Mouse (Mus musculus) layer of hippocampus, adult 9-11 months (tissue): ENCODE measurements around the gene Hspb7.

Experiments
- DNase-seq: peaks from one replicate; pipeline ENCODE4 v3.0.0; 2022

Hspb7 gene

DNA sequence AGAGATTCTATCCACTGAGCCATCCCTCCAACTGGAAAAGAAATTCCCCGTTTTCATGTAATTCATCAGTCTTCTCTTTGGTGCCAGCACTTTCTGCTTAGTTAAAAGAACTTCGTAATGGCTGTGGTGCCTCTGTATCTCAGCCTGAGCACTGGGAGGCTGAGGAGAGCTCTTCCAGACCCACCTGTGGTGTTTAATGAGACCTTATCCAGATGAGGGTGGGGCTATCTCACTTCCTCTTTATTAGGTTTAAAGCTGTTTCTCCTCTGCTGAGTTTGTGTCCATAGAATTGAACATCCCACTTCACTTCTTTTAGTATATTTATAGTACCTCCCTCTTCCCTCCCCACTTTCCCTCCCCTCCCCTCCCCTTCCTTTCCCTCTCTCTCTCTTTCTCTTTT lies 30.7 kb downstream of the Hspb7 start:
- DNase-seq: no peak

GRCm38 (mm10) chr4:141451916-141452450 lies 31.4 kb downstream of the Hspb7 start:
- no peak for DNase-seq

DNA sequence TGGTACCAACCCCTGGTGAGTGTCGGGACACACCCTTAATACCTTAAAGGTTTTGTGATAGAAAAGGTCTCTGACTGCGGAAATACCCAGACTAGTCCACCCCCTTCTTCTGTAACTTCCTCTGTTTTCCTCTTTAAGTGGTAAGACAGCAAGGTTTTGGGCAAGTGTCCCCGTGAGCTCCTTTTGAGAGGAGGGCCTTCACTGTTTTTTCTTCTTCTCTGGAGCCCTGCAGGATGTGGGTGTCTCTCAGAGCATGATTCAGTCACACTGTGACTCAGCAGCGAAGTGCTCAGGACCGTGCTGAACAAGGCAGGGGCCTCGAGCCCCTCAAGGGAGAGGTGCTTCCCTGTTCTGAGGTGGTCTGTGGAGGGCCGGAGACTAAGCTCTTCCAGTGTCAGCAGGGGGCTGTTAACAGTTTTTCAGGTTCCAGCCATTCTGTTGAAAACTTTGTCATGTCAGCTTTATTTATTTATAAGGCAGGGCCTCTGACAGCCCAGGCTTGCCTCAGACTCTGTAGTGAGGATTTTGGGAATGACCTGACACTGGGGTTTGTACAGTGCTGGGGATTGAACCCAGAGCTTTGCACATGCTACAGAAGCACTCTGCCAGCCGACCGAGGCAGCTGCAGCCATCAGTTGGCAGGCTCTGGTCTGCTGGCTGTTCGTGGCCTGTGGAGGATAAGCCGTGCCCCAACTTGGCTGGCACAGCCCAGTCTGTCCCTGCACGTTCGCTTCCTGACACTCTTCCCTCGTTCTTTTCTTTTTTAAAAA lies 34.2 kb downstream of the Hspb7 start:
- no peak for DNase-seq

DNA sequence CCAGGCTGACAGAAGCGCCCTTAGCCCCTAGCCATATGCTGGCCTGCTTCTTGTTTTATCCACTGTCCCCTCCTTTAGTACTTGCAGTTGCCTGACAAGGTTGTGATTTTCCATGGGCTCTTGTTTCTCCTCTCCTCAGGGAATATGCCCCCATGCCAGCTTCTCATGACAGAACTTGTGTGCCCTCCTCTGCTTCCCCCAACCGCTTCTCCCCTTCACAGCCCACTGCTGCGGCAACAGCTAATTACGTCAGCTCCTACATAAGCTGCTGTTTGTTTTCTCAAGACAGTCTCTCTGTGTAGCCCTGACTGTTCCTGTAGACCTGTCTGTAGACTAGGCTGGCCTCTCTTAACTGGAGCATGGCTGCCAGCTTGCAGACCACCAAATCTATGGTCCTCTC lies 34.9 kb downstream of the Hspb7 start:
- DNase-seq: no peak

DNA sequence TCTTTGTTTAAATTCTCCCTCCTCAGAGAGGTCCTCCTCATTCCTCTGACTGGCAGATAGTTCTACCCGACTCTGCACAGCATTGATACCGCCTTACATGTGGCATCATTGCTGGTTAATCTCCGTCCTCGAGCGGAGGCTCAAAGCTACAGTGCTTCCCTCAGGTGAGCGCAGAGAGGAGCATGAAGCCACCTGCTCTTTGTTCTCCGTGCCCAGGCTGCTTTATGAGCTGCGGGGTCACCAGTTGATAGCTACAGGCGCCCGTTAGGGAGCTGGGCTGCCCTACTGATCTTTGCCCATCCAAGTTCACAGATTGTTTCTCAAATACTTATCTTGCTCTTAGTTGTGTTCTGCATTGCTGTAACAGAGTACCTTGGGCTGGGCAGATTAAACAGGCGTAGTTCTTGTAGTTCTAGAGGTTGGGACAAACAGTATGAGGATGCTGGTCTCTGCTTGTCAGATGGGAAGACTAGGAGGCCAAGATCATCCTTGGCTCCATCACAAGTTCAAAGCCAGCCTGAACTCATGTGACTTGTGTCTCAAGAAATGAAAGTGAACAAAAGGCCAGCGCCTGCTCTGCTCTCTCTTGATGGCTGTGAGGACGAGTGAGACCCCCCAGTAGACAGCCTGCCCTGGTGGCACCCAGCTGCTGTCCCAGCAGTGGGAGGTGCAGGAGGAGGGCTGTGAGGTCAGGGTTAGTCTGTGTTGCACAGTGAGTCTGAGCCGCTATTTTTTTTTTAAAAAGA lies 35.8 kb downstream of the Hspb7 start:
- DNase-seq: no peak

- no peak for DNase-seq
These were observed 37.7 kb downstream of the Hspb7 start for GRCm38 (mm10) chr4:141458236-141458635.

- DNase-seq: no peak
These were observed 38.3 kb downstream of the Hspb7 start for GRCm38 (mm10) chr4:141458888-141459287.

- DNase-seq: no peak
These were observed 39.2 kb downstream of the Hspb7 start for GRCm38 (mm10) chr4:141459766-141460165.

GRCm38 (mm10) chr4:141460481-141460880 lies 39.9 kb downstream of the Hspb7 start:
- DNase-seq: no peak

DNA sequence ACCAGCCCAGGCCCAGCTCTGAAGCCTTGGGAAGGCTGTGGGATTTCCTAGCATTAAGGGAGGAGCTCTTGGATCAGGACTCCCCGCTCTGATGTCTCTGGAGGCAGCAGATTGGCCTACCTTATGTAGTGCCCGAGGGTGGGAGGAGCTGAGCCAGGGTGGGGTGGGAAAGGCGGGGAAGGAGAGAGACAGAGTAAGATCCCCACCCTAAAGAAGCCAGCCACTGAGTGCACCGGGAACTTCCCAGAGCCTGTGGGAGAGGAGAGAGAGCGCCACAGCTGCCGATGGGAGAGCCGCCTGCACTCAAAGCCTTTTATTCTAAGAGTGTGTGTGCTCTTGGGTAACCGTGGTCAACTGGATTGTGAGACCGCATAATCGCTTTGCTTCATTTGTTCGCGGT lies 40.5 kb downstream of the Hspb7 start:
- DNase-seq: no peak

DNA sequence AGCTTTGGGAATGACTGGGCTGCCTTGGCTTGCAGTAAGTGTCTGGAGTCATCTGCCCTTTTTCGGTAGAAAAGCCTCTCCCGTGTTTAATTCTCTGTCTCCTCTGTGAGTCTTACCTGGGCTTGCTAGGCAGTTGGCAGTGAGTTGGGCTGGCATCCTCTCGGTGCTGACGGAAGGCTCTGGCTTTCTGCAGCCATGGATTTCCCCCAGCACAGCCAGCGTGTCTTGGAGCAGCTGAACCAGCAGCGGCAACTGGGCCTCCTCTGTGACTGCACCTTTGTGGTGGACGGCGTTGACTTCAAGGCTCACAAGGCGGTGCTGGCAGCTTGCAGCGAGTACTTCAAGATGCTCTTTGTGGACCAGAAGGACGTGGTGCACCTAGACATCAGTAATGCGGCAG lies 41.0 kb downstream of the Hspb7 start:
- DNase-seq: no peak

DNA sequence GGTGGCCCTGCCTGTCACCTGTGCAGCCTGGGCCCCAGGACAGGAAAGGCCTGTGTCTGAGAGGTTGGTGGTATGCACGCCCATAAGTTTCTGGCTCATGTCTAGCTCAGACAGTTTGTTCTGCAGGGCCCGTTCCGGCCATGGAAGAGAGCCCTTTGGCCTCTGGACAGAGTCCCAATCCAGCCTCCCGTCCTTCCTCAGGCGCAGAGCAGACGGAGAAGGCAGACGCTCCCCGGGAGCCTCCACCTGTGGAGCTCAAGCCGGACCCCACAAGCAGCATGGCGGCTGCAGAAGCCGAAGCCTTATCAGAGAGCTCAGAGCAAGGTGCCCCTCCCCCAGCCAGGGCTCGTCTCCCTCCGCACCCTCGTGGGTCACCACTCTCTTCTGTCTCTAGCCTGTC lies 42.9 kb downstream of the Hspb7 start:
- no peak for DNase-seq

DNA sequence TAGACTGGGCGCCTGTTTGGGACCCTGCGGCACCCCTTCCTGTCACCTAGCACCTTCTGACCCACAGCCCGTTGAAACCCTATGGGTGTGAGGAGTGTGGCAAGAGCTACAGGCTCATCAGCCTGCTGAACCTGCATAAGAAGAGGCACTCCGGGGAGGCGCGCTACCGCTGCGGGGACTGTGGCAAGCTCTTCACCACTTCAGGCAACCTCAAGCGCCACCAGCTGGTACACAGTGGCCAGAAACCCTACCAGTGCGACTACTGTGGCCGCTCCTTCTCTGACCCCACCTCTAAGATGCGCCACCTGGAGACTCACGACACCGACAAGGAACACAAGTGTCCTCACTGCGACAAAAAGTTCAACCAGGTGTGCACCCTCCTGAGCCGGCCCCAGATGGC lies 44.1 kb downstream of the Hspb7 start:
- DNase-seq: no peak

GRCm38 (mm10) chr4:141465512-141466288 lies 45.1 kb downstream of the Hspb7 start:
- DNase-seq: no peak

GRCm38 (mm10) chr4:141466289-141466795 lies 45.8 kb downstream of the Hspb7 start:
- no peak for DNase-seq

DNA sequence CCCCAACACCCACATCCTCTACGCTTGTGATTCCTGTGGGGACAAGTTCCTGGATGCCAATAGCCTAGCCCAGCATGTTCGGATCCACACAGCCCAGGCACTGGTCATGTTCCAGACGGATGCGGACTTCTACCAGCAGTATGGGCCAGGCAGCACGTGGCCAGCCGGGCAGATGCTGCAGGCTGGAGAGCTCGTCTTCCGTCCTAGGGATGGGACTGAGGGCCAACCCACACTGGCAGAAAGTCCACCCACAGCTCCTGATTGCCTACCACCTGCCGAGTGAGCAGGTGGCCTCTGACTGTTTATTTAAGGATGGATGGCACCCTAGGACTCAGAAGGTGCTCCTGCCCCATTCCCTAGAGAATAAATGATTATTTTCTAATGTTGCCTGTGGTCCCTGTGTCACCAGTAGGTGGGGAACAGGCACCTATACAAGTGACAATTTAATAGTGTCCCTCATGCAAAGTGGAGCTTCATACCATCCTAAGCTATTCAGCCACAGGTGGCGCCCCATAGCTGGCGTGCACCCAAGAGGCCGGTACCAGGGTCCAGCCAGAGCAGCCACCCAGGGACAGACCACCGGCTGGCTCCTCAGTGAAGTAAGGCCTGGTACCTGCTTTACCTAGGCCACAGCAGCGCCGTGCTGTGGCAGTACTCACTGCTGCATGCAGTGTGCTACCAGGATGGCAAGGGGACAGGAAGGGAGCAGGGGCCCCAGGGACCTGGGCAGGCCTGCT lies 46.4 kb downstream of the Hspb7 start:
- DNase-seq: no peak

DNA sequence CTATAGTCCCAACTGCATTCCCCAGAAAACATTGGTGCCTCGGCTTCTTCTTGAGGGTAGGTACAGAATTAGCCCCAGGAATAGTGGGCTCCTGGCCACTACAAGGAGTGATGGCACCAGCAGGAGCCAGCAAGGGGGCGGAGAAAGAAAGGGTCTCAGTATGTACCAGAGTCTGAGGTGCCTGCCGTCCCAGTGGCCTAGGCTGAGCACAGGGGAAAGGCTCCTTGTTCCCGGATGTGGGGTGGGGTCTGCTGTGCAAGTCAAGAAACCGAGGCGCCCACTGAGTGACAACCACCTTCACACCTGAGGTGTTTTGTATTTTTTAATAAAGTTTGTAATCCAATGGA lies 47.0 kb downstream of the Hspb7 start:
- no peak for DNase-seq

DNA sequence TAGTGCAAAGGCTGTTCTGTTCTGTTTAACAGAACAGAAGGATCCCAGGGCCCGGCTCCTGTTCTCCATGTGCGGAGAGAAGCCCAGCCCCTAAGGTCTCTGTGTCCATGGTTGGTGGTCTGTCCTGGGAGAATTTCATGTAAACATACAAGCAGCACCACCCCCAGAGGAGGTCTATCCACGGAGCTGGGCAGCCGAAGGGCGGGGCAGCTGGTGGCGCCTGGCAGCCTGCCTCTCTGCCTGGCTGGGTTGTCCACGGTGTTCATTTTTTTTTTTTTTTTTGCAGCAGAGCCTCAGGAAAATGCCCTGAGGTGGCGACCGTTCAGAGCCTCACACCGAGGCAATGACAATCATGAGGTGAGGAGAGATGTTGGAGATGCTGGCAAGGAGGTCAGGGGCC lies 48.0 kb downstream of the Hspb7 start:
- no peak for DNase-seq

GRCm38 (mm10) chr4:141469343-141469742 lies 48.8 kb downstream of the Hspb7 start:
- no peak for DNase-seq

GRCm38 (mm10) chr4:141471491-141471890 lies 50.9 kb downstream of the Hspb7 start:
- no peak for DNase-seq

- no peak for DNase-seq
These were observed 52.2 kb downstream of the Hspb7 start for GRCm38 (mm10) chr4:141472641-141473321.

GRCm38 (mm10) chr4:141474431-141474830 lies 53.9 kb downstream of the Hspb7 start:
- no peak for DNase-seq
